Mouse (Mus musculus): ENCODE results near the gene Abhd17b.

Gene Abhd17b

DNA sequence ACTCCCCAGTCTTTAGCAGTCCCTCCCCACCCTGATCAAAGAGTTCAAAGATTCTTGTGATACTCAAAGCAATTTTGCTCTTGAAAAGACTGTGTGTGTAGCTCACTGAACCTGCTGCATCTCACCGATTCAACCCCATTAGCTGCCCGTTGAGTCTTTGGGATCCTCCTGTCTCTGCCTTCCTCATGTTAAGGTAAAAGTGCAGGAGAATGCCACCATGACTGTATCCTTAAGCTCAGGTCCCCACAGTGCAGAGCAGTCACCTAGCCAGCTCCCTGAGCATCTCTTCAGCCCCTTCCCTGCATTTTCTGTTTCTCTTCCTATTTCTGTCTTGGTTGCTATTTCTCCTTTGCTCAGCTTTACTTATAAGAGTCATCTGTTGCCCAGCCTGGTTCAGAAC lies 80.2 kb downstream of the Abhd17b start:
- no peak for DNase-seq

DNA sequence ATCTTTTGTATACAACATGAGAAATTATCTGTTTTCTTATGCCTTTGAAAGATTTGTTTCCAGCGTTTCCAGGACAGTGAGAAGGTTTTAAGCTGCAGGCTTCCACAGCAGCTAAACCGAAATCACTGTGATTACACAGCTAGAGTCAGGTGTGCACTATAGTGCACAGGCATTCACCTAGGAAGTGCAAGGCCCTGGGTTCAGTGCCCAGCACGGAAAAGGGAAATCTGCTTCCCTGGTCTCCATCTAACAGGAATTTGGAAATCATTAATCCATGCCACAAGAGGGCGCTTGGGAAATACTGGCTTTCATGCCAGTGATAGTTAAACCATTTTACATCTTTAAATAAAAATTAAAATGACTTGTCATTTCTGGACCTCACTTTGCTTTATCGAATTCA lies 81.1 kb downstream of the Abhd17b start:
- DNase-seq, result no peak
